Mouse (Mus musculus) ES-E14 (cell line): Measurements from ENCODE around the gene E030018B13Rik.

ENCODE experiments used
- CHD2 ChIP-seq: IDR thresholded peaks from 2 replicates; pipeline ENCODE4 v1.6.1; 2014; ENCODE audit warnings: mild to moderate bottlenecking, low read depth, low read length, inconsistent platforms
- HCFC1 ChIP-seq: IDR thresholded peaks from 2 replicates; pipeline ENCODE4 v1.6.1; 2012; ENCODE audit warnings: low read length, inconsistent platforms, borderline replicate concordance; ENCODE audit not compliant: insufficient read depth
- MAFK ChIP-seq: IDR thresholded peaks from 2 replicates; pipeline ENCODE4 v1.6.1; 2014; ENCODE audit warnings: mild to moderate bottlenecking, low read depth, low read length, inconsistent platforms; ENCODE audit not compliant: insufficient read depth
- ZC3H11A ChIP-seq: IDR thresholded peaks from 2 replicates; pipeline ENCODE4 v1.6.1; 2012; ENCODE audit warnings: low read depth, mild to moderate bottlenecking, inconsistent platforms, low read length, borderline replicate concordance
- ZNF384 ChIP-seq: IDR thresholded peaks from 2 replicates; pipeline ENCODE4 v1.6.1; 2012; ENCODE audit warnings: low read depth, low read length, inconsistent platforms

GRCm38 (mm10) chr7:63939397-63939951 lies 22.8 kb downstream of the E030018B13Rik start:
- TF ChIP-seq ZC3H11A (no peak), ZNF384 (no peak), HCFC1 (0 out of 2 replicates have a peak, but pooled peaks have one; percentile 18), CHD2 (no peak), MAFK (no peak)
